Mouse (Mus musculus) CH12.LX (cell line): ENCODE measurements around the gene Klk15. TPM values are rescaled to one million over a fixed set of nuclear protein-coding genes. Genes with fewer than 3 reads are reported as not detected.

Source experiments
- DNase-seq: peaks from one replicate; pipeline ENCODE4 v3.0.0-alpha.2; 2013; ENCODE audit errors: extremely low read depth
- H3K27ac ChIP-seq: 2 replicates; pipeline ENCODE4 v1.5.1; 2012; ENCODE audit warnings: low read depth, mild to moderate bottlenecking, control low read depth, moderate library complexity; ENCODE audit not compliant: insufficient read depth
- H3K27me3 ChIP-seq: replicated peaks from 2 replicates; pipeline ENCODE3; 2012; ENCODE audit warnings: inconsistent platforms
- H3K36me3 ChIP-seq, 2 experiments: replicated peaks in 1 of 2; 2 replicates each; pipeline versions ENCODE3 to v1.6.1; 2012; ENCODE audit warnings: inconsistent platforms in 1 of 2, low read length in 1 of 2, mild to moderate bottlenecking in 1 of 2, mixed read lengths in 1 of 2, moderate library complexity in 1 of 2; ENCODE audit not compliant: control insufficient read depth in 1 of 2, insufficient read depth in 1 of 2
- H3K4me1 ChIP-seq, 2 experiments: 2 replicates each; pipeline ENCODE4 v1.6.1; 2012; ENCODE audit warnings: inconsistent platforms in 1 of 2, moderate library complexity in 1 of 2; ENCODE audit not compliant: insufficient read depth in 2 of 2, control insufficient read depth in 1 of 2
- H3K4me2 ChIP-seq: 2 replicates; pipeline ENCODE4 v1.6.1; 2012; ENCODE audit warnings: low read depth, mild to moderate bottlenecking, control low read depth; ENCODE audit not compliant: poor library complexity, insufficient read depth, severe bottlenecking
- H3K4me3 ChIP-seq, 3 experiments: fragments of 150-350 bp in 1 of 3; sonication (generic) in 1 of 3; replicated peaks in 1 of 3; 2 replicates each; pipeline versions ENCODE3 to v1.5.1; 2011 to 2012; ENCODE audit warnings: low read depth in 2 of 3, low read length in 2 of 3, mild to moderate bottlenecking in 2 of 3, moderate library complexity in 2 of 3, control low read depth in 1 of 3, improper control_type of control experiment in 1 of 3, inconsistent platforms in 1 of 3, mixed read lengths in 1 of 3; ENCODE audit not compliant: poor library complexity in 1 of 3
- H3K79me2 ChIP-seq: replicated peaks from 2 replicates; pipeline ENCODE4 v1.6.1; 2012; ENCODE audit warnings: mild to moderate bottlenecking, moderate library complexity; ENCODE audit not compliant: control insufficient read depth, poor library complexity, insufficient read depth, severe bottlenecking; ENCODE audit errors: extremely low read depth
- H3K9ac ChIP-seq: 2 replicates; pipeline ENCODE4 v1.6.1; 2012; ENCODE audit warnings: low read depth, mild to moderate bottlenecking, control low read depth, moderate library complexity; ENCODE audit not compliant: insufficient read depth
- H3K9me3 ChIP-seq: replicated peaks from 2 replicates; pipeline ENCODE3; 2012; ENCODE audit warnings: low read length, inconsistent platforms, mixed read lengths
- BHLHE40 ChIP-seq: IDR thresholded peaks from 2 replicates; pipeline ENCODE4 v1.6.1; 2011; ENCODE audit warnings: mild to moderate bottlenecking, low read depth, low read length, improper control_type of control experiment
- CHD1 ChIP-seq: IDR thresholded peaks from 2 replicates; pipeline ENCODE4 v1.6.1; 2012; ENCODE audit warnings: low read depth, low read length, improper control_type of control experiment, inconsistent platforms
- CHD2 ChIP-seq: IDR thresholded peaks from 2 replicates; pipeline ENCODE4 v1.6.1; 2011; ENCODE audit warnings: low read length, improper control_type of control experiment
- CTCF ChIP-seq, 2 experiments: IDR thresholded peaks in 1 of 2; conservative IDR thresholded peaks in 1 of 2; 2 replicates each; pipeline ENCODE4 v1.5.1; 2011 to 2012; ENCODE audit warnings: low read depth in 2 of 2, low read length in 2 of 2, improper control_type of control experiment in 1 of 2, inconsistent platforms in 1 of 2, mild to moderate bottlenecking in 1 of 2, moderate library complexity in 1 of 2
- E2F4 ChIP-seq: IDR thresholded peaks from 2 replicates; pipeline ENCODE4 v1.6.1; 2011; ENCODE audit warnings: low read depth, low read length, improper control_type of control experiment; ENCODE audit not compliant: insufficient replicate concordance
- ELF1 ChIP-seq: IDR thresholded peaks from 2 replicates; pipeline ENCODE4 v1.6.1; 2014; ENCODE audit warnings: low read depth, mild to moderate bottlenecking, inconsistent platforms, low read length, improper control_type of control experiment
- GABPA ChIP-seq: IDR thresholded peaks from 2 replicates; pipeline ENCODE4 v1.6.1; 2012; ENCODE audit warnings: low read depth, low read length, improper control_type of control experiment, inconsistent platforms; ENCODE audit not compliant: insufficient replicate concordance
- IRF4 ChIP-seq: IDR thresholded peaks from 2 replicates; pipeline ENCODE4 v1.6.1; 2014; ENCODE audit warnings: low read depth, mild to moderate bottlenecking, inconsistent platforms, low read length, improper control_type of control experiment
- JUN ChIP-seq: IDR thresholded peaks from 2 replicates; pipeline ENCODE4 v1.6.1; 2011; ENCODE audit warnings: low read depth, mild to moderate bottlenecking, low read length, improper control_type of control experiment, moderate library complexity; ENCODE audit not compliant: insufficient read depth
- JUND ChIP-seq: conservative IDR thresholded peaks from 2 replicates; pipeline ENCODE4 v1.6.1; 2011; ENCODE audit warnings: low read depth, low read length, improper control_type of control experiment
- MAX ChIP-seq: IDR thresholded peaks from 2 replicates; pipeline ENCODE4 v1.6.1; 2011; ENCODE audit warnings: low read length, improper control_type of control experiment
- MEF2A ChIP-seq: IDR thresholded peaks from 2 replicates; pipeline ENCODE4 v1.6.1; 2014; ENCODE audit warnings: low read depth, mild to moderate bottlenecking, inconsistent platforms, low read length, improper control_type of control experiment, borderline replicate concordance
- MXI1 ChIP-seq: IDR thresholded peaks from 2 replicates; pipeline ENCODE4 v1.6.1; 2011; ENCODE audit warnings: mild to moderate bottlenecking, low read depth, low read length, improper control_type of control experiment
- MYC ChIP-seq: IDR thresholded peaks from 2 replicates; pipeline ENCODE4 v1.6.1; 2011; ENCODE audit warnings: low read depth, mild to moderate bottlenecking, improper control_type of control experiment, low read length
- POLR2A ChIP-seq: IDR thresholded peaks from 2 replicates; pipeline ENCODE4 v1.6.1; 2011; ENCODE audit warnings: low read depth, mild to moderate bottlenecking, improper control_type of control experiment, low read length
- SIN3A ChIP-seq: IDR thresholded peaks from 2 replicates; pipeline ENCODE4 v1.6.1; 2012; ENCODE audit warnings: low read length, improper control_type of control experiment, inconsistent platforms
- USF1 ChIP-seq: IDR thresholded peaks from 2 replicates; pipeline ENCODE4 v1.6.1; 2014; ENCODE audit warnings: low read depth, mild to moderate bottlenecking, inconsistent platforms, low read length, improper control_type of control experiment
- ZC3H11A ChIP-seq: IDR thresholded peaks from 2 replicates; pipeline ENCODE4 v1.6.1; 2012; ENCODE audit warnings: low read depth, mild to moderate bottlenecking, inconsistent platforms, low read length, improper control_type of control experiment
- ZMIZ1 ChIP-seq: IDR thresholded peaks from 2 replicates; pipeline ENCODE4 v1.6.1; 2012; ENCODE audit warnings: low read depth, mild to moderate bottlenecking, inconsistent platforms, low read length, improper control_type of control experiment
- ZNF384 ChIP-seq: IDR thresholded peaks from 2 replicates; pipeline ENCODE4 v1.6.1; 2012; ENCODE audit warnings: low read depth, low read length, improper control_type of control experiment, inconsistent platforms
- dilution Hi-C: fragments of 300-500 bp; cut with MboI; formaldehyde crosslinking; loops from 2 replicates; pipeline ENCODE4 v1.14.3; 2020; ENCODE audit warnings: low sequenced_read_pairs; ENCODE audit not compliant: extremely low pct_unique_long_range_greater_than_20kb, extremely low pct_ligation_motif_present
- in situ Hi-C: fragments of 300-500 bp; cut with MboI; formaldehyde crosslinking; loops from 3 replicates; pipeline ENCODE4 v1.14.3; 2019; ENCODE audit warnings: low sequenced_read_pairs, low pct_ligation_motif_present, low pct_unique_long_range_greater_than_20kb, mixed read lengths
- polyA plus RNA-seq: library from polyadenylated mRNA; unstranded; fragments of >175 nt; gene quantifications from 2 replicates; pipeline ENCODE4 v1.2.1, GENCODE M21; 2012; ENCODE audit warnings: low read depth; ENCODE audit not compliant: insufficient read length
- total RNA-seq, 2 experiments: library from RNA; depleted of rRNA; stranded (reverse); fragments of 300-350 nt in 1 of 2; fragments of >200 nt in 1 of 2; gene quantifications; 2 replicates each; pipeline ENCODE4 v1.2.3; 2012 to 2014

Klk15 gene
- total and polyA plus RNA-seq, 3 experiments = not detected

DNA sequence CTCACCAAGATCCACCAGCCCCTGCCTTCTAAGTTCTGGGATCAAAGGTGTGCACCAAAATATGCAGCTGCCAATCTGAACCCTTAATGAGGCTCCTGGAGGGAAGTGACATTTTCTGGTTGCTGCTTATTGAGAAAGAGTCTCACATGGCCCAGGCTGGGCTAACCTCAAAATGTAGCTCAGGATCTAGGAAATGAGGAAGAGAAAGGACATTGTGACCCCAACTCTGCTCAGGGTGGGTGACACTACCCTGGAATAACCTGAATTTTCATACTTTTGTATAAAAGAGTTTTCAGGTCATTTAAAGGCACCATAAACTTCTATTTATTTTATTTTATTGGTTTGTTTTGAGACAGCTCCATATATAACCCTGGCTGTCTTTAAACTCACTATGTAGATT, 52.1 kb downstream of the Klk15 start:
- no peaks in the 10 kb centered on the region for H3K9me3 ChIP-seq
- peaks cover 0 to 7% of the 10 kb centered on the region in 2 experiments; a peak in 1 of 4 replicates for H3K4me1 ChIP-seq
- no peaks in the 10 kb centered on the region for H3K79me2 ChIP-seq
- TF ChIP-seq ZC3H11A (no peak), MXI1 (no peak), ZMIZ1 (no peak), MYC (no peak), BHLHE40 (no peak), ELF1 (no peak), POLR2A (no peak), MEF2A (no peak), CHD2 (no peak), SIN3A (no peak), CHD1 (no peak), ZNF384 (no peak), GABPA (no peak), JUN (no peak), E2F4 (no peak), JUND (no peak), MAX (no peak), USF1 (no peak), CTCF (conservative IDR thresholded peaks at IDR 0.05 in 1 of 2, IDR thresholded peaks at IDR 0.05 in 1 of 2; ENCODE audit: low read depth in 2 of 2, low read length in 2 of 2) (no peak), IRF4 (no peak)
- no peak overlapping the region for H3K27ac ChIP-seq
- H3K27me3 ChIP-seq = no peaks in the 10 kb centered on the region
- DNase-seq = no peak
- H3K9ac ChIP-seq = no peak overlapping the region
- H3K4me3 ChIP-seq = no peak overlapping the region
- no peaks in the 10 kb centered on the region for H3K36me3 ChIP-seq
- no peak overlapping the region for H3K4me2 ChIP-seq
- in situ Hi-C loops (no loop called here), dilution Hi-C loops (no loop called here)

Other genes starting within 250 kb of the Klk15 start
- not detected in 2 replicates for gene Klk14, start 243.3 kb upstream of the Klk15 start, total RNA-seq (2012; rRNA removed)
- not detected in 2 replicates for gene Klk14, start 243.3 kb upstream of the Klk15 start, total RNA-seq (2014; rRNA removed)
- gene Klk14, start 243.3 kb upstream of the Klk15 start, polyA plus RNA-seq = not detected in 2 replicates
- gene Klk13, start 221.2 kb upstream of the Klk15 start, total RNA-seq (2012; rRNA removed) = not detected in 2 replicates
- gene Klk13, start 221.2 kb upstream of the Klk15 start, total RNA-seq (2014; rRNA removed) = not detected in 2 replicates
- not detected in 2 replicates for gene Klk13, start 221.2 kb upstream of the Klk15 start, polyA plus RNA-seq
- not detected in 2 replicates for gene Klk12, start 164.8 kb upstream of the Klk15 start, total RNA-seq (2012; rRNA removed)
- not detected in 2 replicates for gene Klk12, start 164.8 kb upstream of the Klk15 start, total RNA-seq (2014; rRNA removed)
- gene Klk12, start 164.8 kb upstream of the Klk15 start, polyA plus RNA-seq = not detected in 2 replicates
- gene Klk11, start 159.1 kb upstream of the Klk15 start, total RNA-seq (2012; rRNA removed) = not detected in 2 replicates
- gene Klk11, start 159.1 kb upstream of the Klk15 start, total RNA-seq (2014; rRNA removed) = not detected in 2 replicates
- gene Klk11, start 159.1 kb upstream of the Klk15 start, polyA plus RNA-seq = not detected in 2 replicates
- not detected in 2 replicates for gene Klk10, start 152.7 kb upstream of the Klk15 start, total RNA-seq (2012; rRNA removed)
- not detected in 2 replicates for gene Klk10, start 152.7 kb upstream of the Klk15 start, total RNA-seq (2014; rRNA removed)
- gene Klk10, start 152.7 kb upstream of the Klk15 start, polyA plus RNA-seq = not detected in 2 replicates
- 0.08 TPM in 1 of 2 replicates, not detected in the other for gene Klk9, start 141.8 kb upstream of the Klk15 start, total RNA-seq (2012; rRNA removed)
- not detected in 2 replicates for gene Klk9, start 141.8 kb upstream of the Klk15 start, total RNA-seq (2014; rRNA removed)
- not detected in 2 replicates for gene Klk9, start 141.8 kb upstream of the Klk15 start, polyA plus RNA-seq
- gene Klk8, start 136.2 kb upstream of the Klk15 start, total RNA-seq (2012; rRNA removed) = 43.5 and 51.2 TPM in 2 replicates
- gene Klk8, start 136.2 kb upstream of the Klk15 start, total RNA-seq (2014; rRNA removed) = 2.3 and 5.5 TPM in 2 replicates
- 5.0 and 5.3 TPM in 2 replicates for gene Klk8, start 136.2 kb upstream of the Klk15 start, polyA plus RNA-seq
- not detected in 2 replicates for gene Klk7, start 122.4 kb upstream of the Klk15 start, total RNA-seq (2012; rRNA removed)
- gene Klk7, start 122.4 kb upstream of the Klk15 start, total RNA-seq (2014; rRNA removed) = not detected in 2 replicates
- gene Klk7, start 122.4 kb upstream of the Klk15 start, polyA plus RNA-seq = not detected in 2 replicates
- gene Klk6, start 109.2 kb upstream of the Klk15 start, total RNA-seq (2012; rRNA removed) = not detected in 2 replicates
- not detected in 2 replicates for gene Klk6, start 109.2 kb upstream of the Klk15 start, total RNA-seq (2014; rRNA removed)
- not detected in 2 replicates for gene Klk6, start 109.2 kb upstream of the Klk15 start, polyA plus RNA-seq
- gene Klk5, start 91.8 kb upstream of the Klk15 start, total RNA-seq (2012; rRNA removed) = not detected in 2 replicates
- not detected in 2 replicates for gene Klk5, start 91.8 kb upstream of the Klk15 start, total RNA-seq (2014; rRNA removed)
- not detected in 2 replicates for gene Klk5, start 91.8 kb upstream of the Klk15 start, polyA plus RNA-seq
- gene Klk4, start 52.6 kb upstream of the Klk15 start, total RNA-seq (2012; rRNA removed) = not detected in 2 replicates
- not detected in 2 replicates for gene Klk4, start 52.6 kb upstream of the Klk15 start, total RNA-seq (2014; rRNA removed)
- 0.26 TPM in 1 of 2 replicates, not detected in the other for gene Klk4, start 52.6 kb upstream of the Klk15 start, polyA plus RNA-seq
- not detected in 2 replicates for gene Klk1b8, start 16.9 kb downstream of the Klk15 start, total RNA-seq (2012; rRNA removed)
- not detected in 2 replicates for gene Klk1b8, start 16.9 kb downstream of the Klk15 start, total RNA-seq (2014; rRNA removed)
- gene Klk1b8, start 16.9 kb downstream of the Klk15 start, polyA plus RNA-seq = not detected in 2 replicates
- not detected in 2 replicates for gene Klk1b1, start 33.0 kb downstream of the Klk15 start, total RNA-seq (2012; rRNA removed)
- not detected in 2 replicates for gene Klk1b1, start 33.0 kb downstream of the Klk15 start, total RNA-seq (2014; rRNA removed)
- not detected in 2 replicates for gene Klk1b1, start 33.0 kb downstream of the Klk15 start, polyA plus RNA-seq
- not detected in 2 replicates for gene Klk1b9, start 42.3 kb downstream of the Klk15 start, total RNA-seq (2012; rRNA removed)
- not detected in 2 replicates for gene Klk1b9, start 42.3 kb downstream of the Klk15 start, total RNA-seq (2014; rRNA removed)
- gene Klk1b9, start 42.3 kb downstream of the Klk15 start, polyA plus RNA-seq = not detected in 2 replicates
- gene Klk1b11, start 62.1 kb downstream of the Klk15 start, total RNA-seq (2012; rRNA removed) = not detected in 2 replicates
- gene Klk1b11, start 62.1 kb downstream of the Klk15 start, total RNA-seq (2014; rRNA removed) = not detected in 2 replicates
- gene Klk1b11, start 62.1 kb downstream of the Klk15 start, polyA plus RNA-seq = not detected in 2 replicates
- not detected in 2 replicates for gene Klk1b26, start 78.4 kb downstream of the Klk15 start, total RNA-seq (2012; rRNA removed)
- gene Klk1b26, start 78.4 kb downstream of the Klk15 start, total RNA-seq (2014; rRNA removed) = not detected in 2 replicates
- gene Klk1b26, start 78.4 kb downstream of the Klk15 start, polyA plus RNA-seq = not detected in 2 replicates
- gene Klk1b27, start 118.5 kb downstream of the Klk15 start, total RNA-seq (2012; rRNA removed) = 0.29 TPM in 1 of 2 replicates, not detected in the other
- gene Klk1b27, start 118.5 kb downstream of the Klk15 start, total RNA-seq (2014; rRNA removed) = 0.69 and 0.75 TPM in 2 replicates
- gene Klk1b27, start 118.5 kb downstream of the Klk15 start, polyA plus RNA-seq = not detected in 2 replicates
- gene Klk1b21, start 168.6 kb downstream of the Klk15 start, total RNA-seq (2012; rRNA removed) = not detected in 2 replicates
- not detected in 2 replicates for gene Klk1b21, start 168.6 kb downstream of the Klk15 start, total RNA-seq (2014; rRNA removed)
- gene Klk1b21, start 168.6 kb downstream of the Klk15 start, polyA plus RNA-seq = not detected in 2 replicates
- not detected in 2 replicates for gene Klk1b22, start 178.9 kb downstream of the Klk15 start, total RNA-seq (2012; rRNA removed)
- not detected in 2 replicates for gene Klk1b22, start 178.9 kb downstream of the Klk15 start, total RNA-seq (2014; rRNA removed)
- not detected in 2 replicates for gene Klk1b22, start 178.9 kb downstream of the Klk15 start, polyA plus RNA-seq
- not detected in 2 replicates for gene Klk1b16, start 203.0 kb downstream of the Klk15 start, total RNA-seq (2012; rRNA removed)
- not detected in 2 replicates for gene Klk1b16, start 203.0 kb downstream of the Klk15 start, total RNA-seq (2014; rRNA removed)
- not detected in 2 replicates for gene Klk1b16, start 203.0 kb downstream of the Klk15 start, polyA plus RNA-seq